Mouse (Mus musculus): ENCODE measurements around the gene Gpr108. TPM values are rescaled to one million over a fixed set of nuclear protein-coding genes. Genes with fewer than 3 reads are reported as not detected.

Gene Gpr108
- polyA plus RNA-seq, 1 experiment from 2014 or later, result 32.6 TPM

DNA sequence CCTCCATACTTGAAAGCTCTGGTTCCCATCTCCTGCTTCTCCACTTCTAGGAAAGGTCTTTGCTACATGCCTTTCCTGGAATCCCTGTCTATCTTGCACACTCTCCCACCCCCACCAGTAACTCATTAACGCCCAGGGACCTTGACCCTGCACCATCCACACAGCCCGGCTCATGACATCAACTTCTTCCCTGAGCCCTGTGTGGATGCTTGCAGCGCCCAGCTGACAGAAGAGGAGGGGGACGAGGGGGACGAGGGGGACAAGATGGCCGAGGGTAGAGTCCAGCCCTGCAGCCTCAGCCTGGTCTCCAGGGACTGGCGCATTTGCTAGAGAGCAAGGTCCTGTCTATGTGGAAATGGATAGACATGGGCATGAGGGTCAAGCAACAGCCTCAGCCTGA is 15.2 kb downstream of the Gpr108 start:
- peak; percentile 80 for ATAC-seq
- 20% methylated on average over 7 of the region's 7 CpGs for WGBS
- Histone ChIP-seq H3K36me3 (peaks cover 28% of the 10 kb centered on the region), H3K4me1 (replicated peaks) (peaks cover 21% of the 10 kb centered on the region; the same call in 1 of the 2 replicates), H3K4me3 (replicated peaks) (peak overlapping the region; percentile 26), H3K27me3 (replicated peaks) (no peaks in the 10 kb centered on the region), H3K4me2 (replicated peaks) (peak overlapping the region; percentile 49), H3K27ac (peak overlapping the region; percentile 68), H3K9me3 (no peaks in the 10 kb centered on the region), H3K9ac (no peak overlapping the region)

DNA sequence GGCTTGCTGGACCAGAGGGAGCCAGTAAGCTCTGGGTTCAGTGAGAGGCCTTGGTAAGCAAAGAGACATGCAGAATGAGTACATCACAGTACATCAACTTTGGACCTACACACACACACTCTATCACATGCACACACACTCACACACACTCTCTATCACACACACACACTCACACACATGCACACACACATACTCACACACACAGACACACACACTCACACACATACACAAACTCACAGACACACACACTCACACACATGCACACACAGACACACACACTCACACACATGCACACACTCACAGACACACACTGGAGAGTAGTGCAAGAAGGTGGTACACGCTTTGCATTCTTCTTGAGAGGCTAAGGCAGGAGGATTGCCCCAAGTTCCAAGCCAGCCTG is 16.0 kb downstream of the Gpr108 start:
- Histone ChIP-seq H3K4me3 (replicated peaks) (no peak overlapping the region), H3K4me1 (replicated peaks) (peaks cover 21% of the 10 kb centered on the region; the same call in 1 of the 2 replicates), H3K9ac (no peak overlapping the region), H3K36me3 (peaks cover 19% of the 10 kb centered on the region), H3K27me3 (replicated peaks) (no peaks in the 10 kb centered on the region), H3K27ac (peak overlapping the region; percentile 68), H3K9me3 (no peaks in the 10 kb centered on the region), H3K4me2 (replicated peaks) (no peak overlapping the region)
- no peak for ATAC-seq
- WGBS, result 84% methylated on average over 1 of the region's 1 CpGs

DNA sequence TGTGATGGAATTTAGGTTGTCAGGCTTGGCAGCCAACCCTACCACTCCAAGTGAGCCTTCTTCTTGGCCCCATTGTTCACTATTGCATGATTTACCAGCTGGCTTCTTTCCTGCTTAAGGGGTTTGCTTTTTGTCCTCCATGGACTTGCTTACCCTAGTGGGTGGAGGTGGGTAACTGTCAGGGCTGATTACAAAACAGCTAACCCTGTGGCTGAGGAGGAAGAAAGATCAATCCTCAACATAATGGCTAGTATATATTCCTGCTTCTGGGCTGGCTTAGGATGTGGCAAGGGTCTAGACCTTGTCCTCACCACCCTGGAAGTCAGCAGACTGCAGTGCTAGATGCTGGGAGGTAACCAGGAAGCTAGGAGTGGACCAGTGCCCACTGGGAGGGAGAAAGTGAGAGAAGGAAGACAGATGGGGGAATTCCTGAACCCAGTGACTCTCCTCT is 16.9 kb downstream of the Gpr108 start:
- Histone ChIP-seq H3K4me1 (replicated peaks) (peaks cover 21% of the 10 kb centered on the region; the same call in 1 of the 2 replicates), H3K36me3 (peaks cover 12% of the 10 kb centered on the region; the same call in 1 of the 2 replicates), H3K27ac (0 out of 2 replicates have a peak overlapping the region, but pooled peaks have one; percentile 32), H3K4me3 (replicated peaks) (no peak overlapping the region), H3K9me3 (no peaks in the 10 kb centered on the region), H3K27me3 (replicated peaks) (no peaks in the 10 kb centered on the region), H3K4me2 (replicated peaks) (no peak overlapping the region), H3K9ac (no peak overlapping the region)
- no peak for ATAC-seq

DNA sequence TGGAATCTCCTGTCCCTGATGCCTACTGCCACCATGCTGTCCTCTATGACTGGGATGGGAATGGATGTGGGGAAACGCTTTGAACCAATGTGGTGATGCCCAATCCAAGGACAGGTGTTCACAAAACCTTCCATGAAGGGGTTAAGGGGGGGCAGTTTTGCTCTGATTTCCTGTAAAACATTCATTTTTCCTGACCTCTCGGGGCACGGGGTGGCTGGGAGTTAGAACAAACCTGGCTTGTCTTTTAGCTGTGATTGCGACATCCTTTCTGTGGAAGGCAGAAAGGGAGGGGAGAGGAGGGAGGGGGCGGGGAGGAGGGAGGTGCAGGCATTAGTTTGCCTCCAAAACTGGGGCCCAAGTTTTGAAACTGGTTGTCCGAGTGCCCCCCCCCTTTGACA is 17.5 kb downstream of the Gpr108 start:
- WGBS, result 41% methylated on average over 6 of the region's 6 CpGs
- no peaks in the 10 kb centered on the region for H3K27me3 ChIP-seq (replicated peaks)
- H3K4me1 ChIP-seq (replicated peaks), result peaks cover 20% of the 10 kb centered on the region; the same call in 1 of the 2 replicates
- H3K4me3 ChIP-seq (replicated peaks), result no peak overlapping the region
- H3K4me2 ChIP-seq (replicated peaks), result no peak overlapping the region
- H3K9ac ChIP-seq, result no peak overlapping the region
- ATAC-seq, result no peak
- H3K9me3 ChIP-seq, result no peaks in the 10 kb centered on the region
- H3K27ac ChIP-seq, result no peak overlapping the region
- H3K36me3 ChIP-seq, result peaks cover 5% of the 10 kb centered on the region; the same call in 1 of the 2 replicates

DNA sequence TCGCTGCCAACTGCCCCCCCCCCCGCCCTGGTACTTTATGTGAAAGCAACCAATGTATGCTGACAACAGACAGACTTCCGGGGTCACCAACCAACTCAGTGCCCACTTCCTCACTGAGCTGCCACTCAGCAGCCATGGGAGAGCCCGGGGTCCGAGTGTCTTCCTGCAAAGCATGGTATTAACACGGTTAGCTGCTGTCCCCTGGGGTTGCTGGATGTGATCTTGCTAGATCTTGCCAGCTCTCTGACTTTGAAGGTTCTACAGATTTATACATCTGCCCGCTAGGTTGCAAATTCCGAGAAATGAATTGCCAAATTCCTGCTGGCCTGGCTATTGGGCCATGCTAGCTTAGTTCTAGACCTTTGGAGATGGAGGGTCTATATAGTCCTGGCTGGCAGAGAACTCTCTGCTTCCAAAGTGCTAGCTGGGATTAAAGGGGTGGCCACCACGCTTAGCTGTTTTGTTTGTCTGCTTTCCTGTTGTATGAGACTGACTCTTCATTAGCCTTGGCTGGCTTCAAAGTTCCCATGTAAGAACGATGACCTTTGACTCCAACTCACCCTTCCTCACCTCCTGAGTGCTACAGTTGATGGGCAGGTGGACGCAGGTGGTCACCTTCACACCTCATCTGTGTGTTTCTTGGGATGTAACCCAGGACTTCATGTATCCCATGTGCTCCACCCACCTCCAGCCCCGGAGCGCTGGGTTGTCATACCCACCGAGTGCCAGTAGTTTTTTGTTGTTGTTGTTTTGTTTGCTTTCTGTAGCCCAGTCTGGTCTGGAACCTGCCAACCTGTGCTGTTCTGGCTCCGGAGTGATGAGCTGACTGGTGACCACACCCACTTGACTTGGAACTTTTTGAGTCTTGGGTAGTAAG is 18.2 kb downstream of the Gpr108 start:
- WGBS, result 78% methylated on average over 15 of the region's 15 CpGs
- no peak overlapping the region for H3K4me3 ChIP-seq (replicated peaks)
- H3K4me1 ChIP-seq (replicated peaks), result peaks cover 20% of the 10 kb centered on the region; the same call in 1 of the 2 replicates
- H3K4me2 ChIP-seq (replicated peaks), result no peak overlapping the region
- no peak for ATAC-seq
- H3K27me3 ChIP-seq (replicated peaks), result no peaks in the 10 kb centered on the region
- no peaks in the 10 kb centered on the region for H3K9me3 ChIP-seq
- H3K9ac ChIP-seq, result no peak overlapping the region
- H3K36me3 ChIP-seq, result 0 out of 2 replicates have a peak, but pooled peaks cover 2% of the 10 kb centered on the region
- no peak overlapping the region for H3K27ac ChIP-seq

DNA sequence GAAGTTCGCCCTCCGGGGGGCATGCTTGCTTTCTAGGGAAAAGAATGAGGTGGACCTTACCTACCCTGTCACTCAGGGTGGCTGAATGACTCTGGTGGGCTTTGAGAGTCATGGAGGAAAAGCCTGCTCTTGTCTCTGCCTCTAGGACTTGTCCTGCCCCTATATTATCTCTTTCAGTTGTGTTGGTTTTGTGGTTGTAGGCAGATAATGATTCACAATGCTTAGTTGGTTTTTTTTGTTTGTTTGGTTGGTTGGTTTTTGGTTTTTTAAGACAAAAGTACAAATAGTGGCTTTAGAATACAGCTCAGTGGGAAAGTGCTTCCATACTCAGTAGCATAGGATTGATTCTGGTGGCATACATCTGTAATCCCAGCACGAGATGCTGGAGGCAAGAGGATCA is 19.4 kb downstream of the Gpr108 start:
- Histone ChIP-seq H3K36me3 (no peaks in the 10 kb centered on the region), H3K9ac (no peak overlapping the region), H3K27me3 (replicated peaks) (no peaks in the 10 kb centered on the region), H3K27ac (no peak overlapping the region), H3K9me3 (no peaks in the 10 kb centered on the region), H3K4me2 (replicated peaks) (no peak overlapping the region), H3K4me1 (replicated peaks) (peaks cover 20% of the 10 kb centered on the region; the same call in 1 of the 2 replicates), H3K4me3 (replicated peaks) (no peak overlapping the region)
- WGBS, result 84% methylated on average over 3 of the region's 3 CpGs
- no peak for ATAC-seq

DNA sequence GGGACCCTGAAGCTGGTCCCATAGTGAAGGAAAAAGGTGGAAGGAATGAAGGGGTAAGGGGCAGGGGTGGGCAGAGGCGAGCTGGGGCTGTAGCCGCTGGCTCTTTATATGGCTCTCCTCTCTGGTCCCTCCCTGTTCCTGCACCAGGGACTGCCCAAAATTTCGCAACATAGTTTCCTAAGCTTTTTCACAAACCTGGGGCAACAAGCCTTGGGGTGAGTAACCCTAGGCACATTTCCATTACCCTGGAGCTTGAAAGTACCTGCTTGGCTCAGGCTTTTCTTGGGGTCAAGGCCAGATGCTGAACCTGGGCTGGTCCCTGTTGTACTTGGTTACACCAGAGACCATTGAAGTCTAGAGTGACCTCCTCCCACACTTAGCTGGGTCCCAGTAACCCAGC is 20.2 kb downstream of the Gpr108 start, which contains the start of gene C3:
C3 (minus strand) TSS at position 123 of the 400 bp plus-strand sequence.
- ATAC-seq, result no peak
- Histone ChIP-seq H3K36me3 (no peaks in the 10 kb centered on the region), H3K27me3 (replicated peaks) (no peaks in the 10 kb centered on the region), H3K4me3 (replicated peaks) (no peak within 1 kb of the TSS), H3K9ac (no peak within 1 kb of the TSS), H3K4me1 (replicated peaks) (peaks cover 20% of the 10 kb centered on the region; the same call in 1 of the 2 replicates), H3K4me2 (replicated peaks) (no peak within 1 kb of the TSS), H3K27ac (no peak within 1 kb of the TSS), H3K9me3 (no peaks in the 10 kb centered on the region)
- WGBS, result 77% methylated on average over 3 of the region's 3 CpGs

DNA sequence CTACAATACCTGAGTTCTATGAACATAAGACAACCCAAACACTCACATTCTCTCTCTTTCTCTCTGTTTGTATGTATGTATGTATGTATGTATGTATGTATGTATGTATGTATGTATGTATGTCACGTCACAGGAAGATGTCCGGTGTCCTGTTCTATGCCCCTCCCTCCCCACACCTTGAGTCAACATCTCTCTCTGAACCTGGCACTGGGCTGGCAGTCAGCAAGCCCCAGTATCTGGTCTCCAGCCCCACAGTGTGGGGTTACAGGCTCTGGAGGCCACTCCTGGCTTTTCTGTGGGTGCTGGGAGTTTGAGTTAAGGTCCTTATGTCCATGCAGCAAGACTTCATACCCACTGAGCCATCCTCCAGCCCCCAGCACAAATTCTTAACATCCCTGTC is 20.8 kb downstream of the Gpr108 start:
- Histone ChIP-seq H3K36me3 (no peaks in the 10 kb centered on the region), H3K4me3 (replicated peaks) (no peak overlapping the region), H3K27me3 (replicated peaks) (no peaks in the 10 kb centered on the region), H3K9me3 (no peaks in the 10 kb centered on the region), H3K9ac (no peak overlapping the region), H3K4me2 (replicated peaks) (no peak overlapping the region), H3K4me1 (replicated peaks) (peaks cover 18% of the 10 kb centered on the region; the same call in 1 of the 2 replicates), H3K27ac (no peak overlapping the region)
- 94% methylated on average over 2 of the region's 2 CpGs for WGBS
- no peak for ATAC-seq

DNA sequence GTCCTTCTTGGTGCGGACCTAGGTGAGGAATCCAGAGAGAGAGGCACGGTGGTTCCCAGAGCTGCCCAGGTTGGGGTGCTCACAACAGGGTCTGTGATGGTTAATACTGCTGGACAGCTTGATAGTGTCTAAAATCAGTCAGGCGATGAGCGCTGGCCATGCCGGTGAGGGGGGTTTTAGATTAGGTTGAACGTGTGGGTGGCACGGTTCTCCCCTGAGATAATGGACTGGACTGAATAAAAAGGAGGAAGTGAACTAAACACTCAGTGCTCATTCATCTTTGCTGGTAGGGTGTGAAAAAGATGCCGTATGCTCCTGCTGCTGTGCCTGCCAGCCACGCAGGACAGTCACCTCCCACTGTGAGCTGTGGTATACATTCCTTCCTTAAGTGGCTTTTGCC is 24.9 kb downstream of the Gpr108 start:
- Histone ChIP-seq H3K36me3 (no peaks in the 10 kb centered on the region), H3K4me2 (replicated peaks) (no peak overlapping the region), H3K9ac (no peak overlapping the region), H3K27me3 (replicated peaks) (no peaks in the 10 kb centered on the region), H3K27ac (no peak overlapping the region), H3K4me1 (replicated peaks) (no peaks in the 10 kb centered on the region), H3K9me3 (no peaks in the 10 kb centered on the region), H3K4me3 (replicated peaks) (no peak overlapping the region)
- ATAC-seq, result no peak
- 75% methylated on average over 9 of the region's 9 CpGs for WGBS

DNA sequence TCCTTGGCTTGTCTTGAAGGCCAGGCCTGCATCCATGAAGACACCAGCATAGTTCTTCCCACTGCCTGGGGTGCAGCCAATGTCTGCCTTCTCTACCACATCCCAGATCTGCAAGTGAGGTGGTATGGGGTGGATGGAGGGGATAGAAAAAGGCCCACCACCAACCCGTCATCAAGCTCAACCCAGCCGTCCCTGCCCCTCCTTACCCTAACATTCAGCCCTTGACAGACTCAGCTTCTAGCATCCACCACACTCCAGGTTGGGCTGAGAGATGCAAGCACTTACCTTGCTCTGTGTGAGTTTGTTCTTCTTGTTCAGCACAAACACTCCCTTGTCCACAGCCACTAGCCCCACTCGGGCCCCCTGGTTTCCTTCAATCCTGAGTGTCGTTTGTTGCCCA is 26.3 kb downstream of the Gpr108 start:
- no peak overlapping the region for H3K9ac ChIP-seq
- WGBS, result 64% methylated on average over 4 of the region's 4 CpGs
- H3K27me3 ChIP-seq (replicated peaks), result no peaks in the 10 kb centered on the region
- no peak overlapping the region for H3K27ac ChIP-seq
- no peaks in the 10 kb centered on the region for H3K36me3 ChIP-seq
- no peaks in the 10 kb centered on the region for H3K9me3 ChIP-seq
- no peaks in the 10 kb centered on the region for H3K4me1 ChIP-seq (replicated peaks)
- ATAC-seq, result no peak
- no peak overlapping the region for H3K4me2 ChIP-seq (replicated peaks)
- H3K4me3 ChIP-seq (replicated peaks), result no peak overlapping the region

DNA sequence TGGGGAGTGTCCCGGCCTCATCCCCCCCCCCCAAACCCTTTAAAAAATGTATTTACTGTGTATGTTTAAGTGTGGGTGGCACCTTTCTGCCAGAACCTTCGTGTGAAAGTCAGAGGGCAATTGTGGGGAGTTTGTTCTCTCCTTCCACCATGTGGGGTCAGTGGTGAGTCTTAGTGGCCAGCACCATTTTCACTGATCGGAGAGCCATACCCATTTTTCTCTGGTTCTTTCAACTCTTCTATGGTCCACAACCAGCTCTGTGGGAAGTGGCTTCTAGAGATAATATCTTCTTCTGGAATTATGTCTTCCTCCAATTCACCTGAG is 28.4 kb downstream of the Gpr108 start:
- H3K9me3 ChIP-seq, result no peaks in the 10 kb centered on the region
- H3K4me1 ChIP-seq (replicated peaks), result no peaks in the 10 kb centered on the region
- ATAC-seq, result no peak; the same call in 1 of the 2 replicates
- no peaks in the 10 kb centered on the region for H3K27me3 ChIP-seq (replicated peaks)
- WGBS, result 22% methylated on average over 3 of the region's 3 CpGs
- no peaks in the 10 kb centered on the region for H3K36me3 ChIP-seq
- H3K4me2 ChIP-seq (replicated peaks), result no peak overlapping the region
- no peak overlapping the region for H3K27ac ChIP-seq
- no peak overlapping the region for H3K9ac ChIP-seq
- no peak overlapping the region for H3K4me3 ChIP-seq (replicated peaks)

DNA sequence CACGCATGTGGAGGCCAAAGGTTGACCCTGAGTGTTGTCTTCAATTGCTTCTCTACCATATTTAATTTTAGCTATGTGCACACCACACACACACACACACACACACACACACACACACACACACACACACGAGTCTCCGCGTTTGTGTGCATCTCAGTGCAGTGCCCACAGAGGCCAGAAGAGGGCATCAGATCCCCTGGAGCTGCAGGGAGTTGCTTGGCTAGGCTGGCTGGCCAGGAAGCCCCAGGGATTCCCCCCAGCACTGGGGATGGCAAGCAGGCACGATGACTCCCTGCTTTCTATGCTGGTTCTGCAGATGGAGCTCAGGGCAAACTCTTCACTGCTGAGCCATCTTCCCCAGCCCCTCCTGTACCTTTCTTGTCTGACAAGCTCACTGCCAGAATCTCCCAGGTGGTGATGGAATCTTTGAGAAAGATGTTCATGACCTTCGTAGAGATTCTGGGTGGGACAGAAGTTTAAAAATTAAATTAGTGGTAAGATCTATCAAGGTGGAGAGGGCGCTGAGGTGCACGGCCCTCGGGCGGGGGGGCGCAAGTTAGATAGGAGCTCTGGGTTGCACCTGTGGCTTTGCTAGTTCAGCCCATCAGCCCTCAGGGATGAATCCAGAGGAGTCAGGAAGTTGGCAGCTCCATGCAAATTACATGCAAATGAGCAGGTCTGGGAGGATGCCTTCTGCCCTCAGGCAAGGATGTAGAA is 28.9 kb downstream of the Gpr108 start:
- H3K9me3 ChIP-seq, result no peaks in the 10 kb centered on the region
- no peak overlapping the region for H3K27ac ChIP-seq
- WGBS, result 25% methylated on average over 11 of the region's 11 CpGs
- H3K4me2 ChIP-seq (replicated peaks), result no peak overlapping the region
- no peak overlapping the region for H3K4me3 ChIP-seq (replicated peaks)
- no peaks in the 10 kb centered on the region for H3K4me1 ChIP-seq (replicated peaks)
- H3K9ac ChIP-seq, result no peak overlapping the region
- peak; percentile 35; the same call in 1 of the 2 replicates for ATAC-seq
- no peaks in the 10 kb centered on the region for H3K27me3 ChIP-seq (replicated peaks)
- no peaks in the 10 kb centered on the region for H3K36me3 ChIP-seq

Measured in intestine, embryonic 15.5 days (tissue).